Mouse (Mus musculus): ENCODE data around the gene Tbc1d30. TPM values are rescaled to one million over a fixed set of nuclear protein-coding genes. Genes with fewer than 3 reads are reported as not detected.

Gene Tbc1d30
- polyA plus RNA-seq, 1 experiment from 2014 or later: 2.1 TPM

GRCm38 (mm10) chr10:121249820-121250219 is 101.3 kb downstream of the Tbc1d30 start:
- Histone ChIP-seq H3K27me3 (ENCODE audit: control insufficient read depth, insufficient read depth, low read length) (no peaks in the 10 kb centered on the region), H3K4me3 (ENCODE audit: control insufficient read depth in 1 of 2, insufficient read depth in 1 of 2, low read depth in 1 of 2, low read length in 2 of 2) (no peak overlapping the region), H3K4me2 (ENCODE audit: low read length) (no peak overlapping the region), H3K4me1 (ENCODE audit: control insufficient read depth in 2 of 2, insufficient read depth in 2 of 2, low read length in 2 of 2) (peaks cover 11 to 19% of the 10 kb centered on the region in 2 experiments), H3K27ac (replicated peaks in 1 of 2; ENCODE audit: control insufficient read depth in 1 of 2, insufficient read depth in 1 of 2, low read depth in 2 of 2, low read length in 2 of 2) (peak overlapping the region in 1 of 2 experiments; percentile 4; a peak in 1 of 4 replicates), H3K9ac (ENCODE audit: low read length) (no peak overlapping the region), H3K36me3 (ENCODE audit: control insufficient read depth, insufficient read depth, low read length) (no peaks in the 10 kb centered on the region), H3K9me3 (ENCODE audit: control insufficient read depth, low read length) (peaks cover 3% of the 10 kb centered on the region; the same call in 1 of the 2 replicates)
- 35% methylated on average over 4 of the region's 4 CpGs for WGBS
- no peak for ATAC-seq (ENCODE audit: insufficient number of reproducible peaks, insufficient read depth, low FRiP score, low read depth)

- 91% methylated on average over 11 of the region's 11 CpGs for WGBS
- Histone ChIP-seq H3K4me1 (ENCODE audit: control insufficient read depth in 2 of 2, insufficient read depth in 2 of 2, low read length in 2 of 2) (peaks cover 11 to 19% of the 10 kb centered on the region in 2 experiments), H3K9ac (ENCODE audit: low read length) (no peak overlapping the region), H3K27me3 (ENCODE audit: control insufficient read depth, insufficient read depth, low read length) (no peaks in the 10 kb centered on the region), H3K4me2 (ENCODE audit: low read length) (no peak overlapping the region), H3K4me3 (ENCODE audit: control insufficient read depth in 1 of 2, insufficient read depth in 1 of 2, low read depth in 1 of 2, low read length in 2 of 2) (no peak overlapping the region), H3K36me3 (ENCODE audit: control insufficient read depth, insufficient read depth, low read length) (no peaks in the 10 kb centered on the region), H3K9me3 (ENCODE audit: control insufficient read depth, low read length) (peaks cover 3% of the 10 kb centered on the region; the same call in 1 of the 2 replicates), H3K27ac (replicated peaks in 1 of 2; ENCODE audit: control insufficient read depth in 1 of 2, insufficient read depth in 1 of 2, low read depth in 2 of 2, low read length in 2 of 2) (peak overlapping the region; percentile 35 to 74; a peak in 2 of 4 replicates)
- ATAC-seq (ENCODE audit: insufficient number of reproducible peaks, insufficient read depth, low FRiP score, low read depth): no peak
These were observed 103.5 kb downstream of the Tbc1d30 start for GRCm38 (mm10) chr10:121247545-121247944.

- ATAC-seq (ENCODE audit: insufficient number of reproducible peaks, insufficient read depth, low FRiP score, low read depth): peak; percentile 76
- no peaks in the 10 kb centered on the region for H3K27me3 ChIP-seq (ENCODE audit: control insufficient read depth, insufficient read depth, low read length)
- no peak overlapping the region for H3K9ac ChIP-seq (ENCODE audit: low read length)
- H3K9me3 ChIP-seq (ENCODE audit: control insufficient read depth, low read length): peaks cover 3% of the 10 kb centered on the region; the same call in 1 of the 2 replicates
- H3K27ac ChIP-seq (replicated peaks in 1 of 2; ENCODE audit: control insufficient read depth in 1 of 2, insufficient read depth in 1 of 2, low read depth in 2 of 2, low read length in 2 of 2): peak overlapping the region; percentile 35 to 74; a peak in 3 of 4 replicates
- peaks cover 11 to 19% of the 10 kb centered on the region in 2 experiments for H3K4me1 ChIP-seq (ENCODE audit: control insufficient read depth in 2 of 2, insufficient read depth in 2 of 2, low read length in 2 of 2)
- H3K36me3 ChIP-seq (ENCODE audit: control insufficient read depth, insufficient read depth, low read length): no peaks in the 10 kb centered on the region
- 23% methylated on average over 21 of the region's 21 CpGs for WGBS
- H3K4me2 ChIP-seq (ENCODE audit: low read length): peak overlapping the region; percentile 18; the same call in 1 of the 2 replicates
- H3K4me3 ChIP-seq (ENCODE audit: control insufficient read depth in 1 of 2, insufficient read depth in 1 of 2, low read depth in 1 of 2, low read length in 2 of 2): no peak overlapping the region
These were observed 104.1 kb downstream of the Tbc1d30 start for GRCm38 (mm10) chr10:121246971-121247370.

- H3K4me1 ChIP-seq (ENCODE audit: control insufficient read depth in 2 of 2, insufficient read depth in 2 of 2, low read length in 2 of 2): peaks cover 2 to 7% of the 10 kb centered on the region in 2 experiments; a peak in 2 of 4 replicates
- no peaks in the 10 kb centered on the region for H3K27me3 ChIP-seq (ENCODE audit: control insufficient read depth, insufficient read depth, low read length)
- no peak for ATAC-seq (ENCODE audit: insufficient number of reproducible peaks, insufficient read depth, low FRiP score, low read depth)
- H3K4me3 ChIP-seq (ENCODE audit: control insufficient read depth in 1 of 2, insufficient read depth in 1 of 2, low read depth in 1 of 2, low read length in 2 of 2): no peak overlapping the region
- no peaks in the 10 kb centered on the region for H3K36me3 ChIP-seq (ENCODE audit: control insufficient read depth, insufficient read depth, low read length)
- 86% methylated on average over 23 of the region's 23 CpGs for whole genome bisulfite sequencing
- H3K27ac ChIP-seq (replicated peaks in 1 of 2; ENCODE audit: control insufficient read depth in 1 of 2, insufficient read depth in 1 of 2, low read depth in 2 of 2, low read length in 2 of 2): no peak overlapping the region
- H3K9ac ChIP-seq (ENCODE audit: low read length): no peak overlapping the region
- H3K4me2 ChIP-seq (ENCODE audit: low read length): no peak overlapping the region
- peaks cover 3% of the 10 kb centered on the region; the same call in 1 of the 2 replicates for H3K9me3 ChIP-seq (ENCODE audit: control insufficient read depth, low read length)
These were observed 107.5 kb downstream of the Tbc1d30 start for GRCm38 (mm10) chr10:121243373-121244207.

GRCm38 (mm10) chr10:121242596-121242995 is 108.5 kb downstream of the Tbc1d30 start:
- H3K4me3 ChIP-seq (ENCODE audit: control insufficient read depth in 1 of 2, insufficient read depth in 1 of 2, low read depth in 1 of 2, low read length in 2 of 2): no peak overlapping the region
- WGBS: 91% methylated on average over 10 of the region's 10 CpGs
- H3K4me1 ChIP-seq (ENCODE audit: control insufficient read depth in 2 of 2, insufficient read depth in 2 of 2, low read length in 2 of 2): peaks cover 2 to 4% of the 10 kb centered on the region in 2 experiments; a peak in 2 of 4 replicates
- H3K9me3 ChIP-seq (ENCODE audit: control insufficient read depth, low read length): peaks cover under 1% of the 10 kb centered on the region; the same call in 1 of the 2 replicates
- no peak overlapping the region for H3K27ac ChIP-seq (replicated peaks in 1 of 2; ENCODE audit: control insufficient read depth in 1 of 2, insufficient read depth in 1 of 2, low read depth in 2 of 2, low read length in 2 of 2)
- no peaks in the 10 kb centered on the region for H3K27me3 ChIP-seq (ENCODE audit: control insufficient read depth, insufficient read depth, low read length)
- ATAC-seq (ENCODE audit: insufficient number of reproducible peaks, insufficient read depth, low FRiP score, low read depth): no peak
- H3K4me2 ChIP-seq (ENCODE audit: low read length): no peak overlapping the region
- no peak overlapping the region for H3K9ac ChIP-seq (ENCODE audit: low read length)
- H3K36me3 ChIP-seq (ENCODE audit: control insufficient read depth, insufficient read depth, low read length): no peaks in the 10 kb centered on the region

GRCm38 (mm10) chr10:121239065-121239464 is 112.0 kb downstream of the Tbc1d30 start:
- H3K9me3 ChIP-seq (ENCODE audit: control insufficient read depth, low read length): no peaks in the 10 kb centered on the region
- no peak for ATAC-seq (ENCODE audit: insufficient number of reproducible peaks, insufficient read depth, low FRiP score, low read depth)
- H3K4me1 ChIP-seq (ENCODE audit: control insufficient read depth in 2 of 2, insufficient read depth in 2 of 2, low read length in 2 of 2): no peaks in the 10 kb centered on the region
- no peak overlapping the region for H3K27ac ChIP-seq (replicated peaks in 1 of 2; ENCODE audit: control insufficient read depth in 1 of 2, insufficient read depth in 1 of 2, low read depth in 2 of 2, low read length in 2 of 2)
- no peak overlapping the region for H3K4me3 ChIP-seq (ENCODE audit: control insufficient read depth in 1 of 2, insufficient read depth in 1 of 2, low read depth in 1 of 2, low read length in 2 of 2)
- no peaks in the 10 kb centered on the region for H3K36me3 ChIP-seq (ENCODE audit: control insufficient read depth, insufficient read depth, low read length)
- H3K9ac ChIP-seq (ENCODE audit: low read length): no peak overlapping the region
- 83% methylated on average over 10 of the region's 10 CpGs for WGBS
- no peak overlapping the region for H3K4me2 ChIP-seq (ENCODE audit: low read length)
- no peaks in the 10 kb centered on the region for H3K27me3 ChIP-seq (ENCODE audit: control insufficient read depth, insufficient read depth, low read length)

GRCm38 (mm10) chr10:121238551-121238950 is 112.5 kb downstream of the Tbc1d30 start:
- no peak for ATAC-seq (ENCODE audit: insufficient number of reproducible peaks, insufficient read depth, low FRiP score, low read depth)
- no peak overlapping the region for H3K27ac ChIP-seq (replicated peaks in 1 of 2; ENCODE audit: control insufficient read depth in 1 of 2, insufficient read depth in 1 of 2, low read depth in 2 of 2, low read length in 2 of 2)
- H3K4me1 ChIP-seq (ENCODE audit: control insufficient read depth in 2 of 2, insufficient read depth in 2 of 2, low read length in 2 of 2): no peaks in the 10 kb centered on the region
- no peak overlapping the region for H3K4me2 ChIP-seq (ENCODE audit: low read length)
- no peaks in the 10 kb centered on the region for H3K27me3 ChIP-seq (ENCODE audit: control insufficient read depth, insufficient read depth, low read length)
- no peaks in the 10 kb centered on the region for H3K9me3 ChIP-seq (ENCODE audit: control insufficient read depth, low read length)
- no peaks in the 10 kb centered on the region for H3K36me3 ChIP-seq (ENCODE audit: control insufficient read depth, insufficient read depth, low read length)
- 86% methylated on average over 16 of the region's 16 CpGs for WGBS
- no peak overlapping the region for H3K4me3 ChIP-seq (ENCODE audit: control insufficient read depth in 1 of 2, insufficient read depth in 1 of 2, low read depth in 1 of 2, low read length in 2 of 2)
- no peak overlapping the region for H3K9ac ChIP-seq (ENCODE audit: low read length)

Data from heart, embryonic 14.5 days (tissue).